Mouse (Mus musculus) frontal cortex, postnatal 36 days (tissue): ENCODE measurements at regions not wholly inside any gene's neighbourhood (a gene's known extent, or its start where the extent isn't known, plus 50 kb on each side); places are given as distances from the start of the nearest gene placed in this dataset.

Source experiments
- DNase-seq, 2 experiments: peaks; one replicate each; pipeline ENCODE4 v3.0.0; 2022; ENCODE audit warnings: low spot score in 2 of 2

- no peak for DNase-seq
Observed at GRCm38 (mm10) chr10:101269371-101269770, 411.9 kb upstream of the Mgat4c start.

DNA sequence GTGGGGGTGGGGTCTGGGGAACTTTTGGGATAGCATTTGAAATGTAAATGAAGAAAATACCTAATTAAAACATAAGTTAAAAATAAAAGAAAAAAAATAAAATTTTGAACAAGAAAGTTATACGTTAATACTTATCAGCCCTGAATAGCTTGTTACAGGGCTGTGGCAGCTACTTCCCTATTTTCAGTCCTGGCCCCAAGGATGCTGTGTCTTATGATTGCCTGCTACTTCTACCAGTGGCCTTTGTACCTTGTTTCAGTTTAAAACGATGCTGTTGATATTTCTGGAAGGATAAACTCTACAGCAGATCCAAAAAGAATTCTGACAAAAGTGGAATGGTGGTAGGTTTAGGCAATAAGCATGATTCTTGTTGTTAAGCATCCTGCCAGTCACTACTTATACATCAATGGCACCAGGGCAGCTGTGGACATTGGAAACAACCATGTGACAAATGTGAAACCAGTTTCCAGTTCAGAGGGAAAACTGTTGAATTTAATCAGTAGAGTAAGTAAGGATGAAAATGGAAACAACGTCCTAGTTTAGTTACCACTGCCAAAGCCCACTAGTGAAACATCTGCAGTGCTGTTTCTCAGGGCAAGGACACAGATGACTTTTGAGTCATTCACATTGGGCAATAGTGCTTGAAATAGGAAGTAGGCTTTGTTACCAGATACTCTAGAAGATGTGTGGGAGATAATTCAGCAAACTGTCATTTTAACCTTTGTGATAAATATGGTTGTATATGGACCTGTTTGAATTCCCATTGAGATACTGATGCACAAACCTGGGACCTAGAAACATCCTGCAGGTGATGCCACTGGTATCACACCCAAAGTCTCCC is 409.6 kb upstream of the Mgat4c start:
- no peak for DNase-seq

- no peak for DNase-seq
Observed at GRCm38 (mm10) chr10:101288082-101288481, 393.2 kb upstream of the Mgat4c start.

DNA sequence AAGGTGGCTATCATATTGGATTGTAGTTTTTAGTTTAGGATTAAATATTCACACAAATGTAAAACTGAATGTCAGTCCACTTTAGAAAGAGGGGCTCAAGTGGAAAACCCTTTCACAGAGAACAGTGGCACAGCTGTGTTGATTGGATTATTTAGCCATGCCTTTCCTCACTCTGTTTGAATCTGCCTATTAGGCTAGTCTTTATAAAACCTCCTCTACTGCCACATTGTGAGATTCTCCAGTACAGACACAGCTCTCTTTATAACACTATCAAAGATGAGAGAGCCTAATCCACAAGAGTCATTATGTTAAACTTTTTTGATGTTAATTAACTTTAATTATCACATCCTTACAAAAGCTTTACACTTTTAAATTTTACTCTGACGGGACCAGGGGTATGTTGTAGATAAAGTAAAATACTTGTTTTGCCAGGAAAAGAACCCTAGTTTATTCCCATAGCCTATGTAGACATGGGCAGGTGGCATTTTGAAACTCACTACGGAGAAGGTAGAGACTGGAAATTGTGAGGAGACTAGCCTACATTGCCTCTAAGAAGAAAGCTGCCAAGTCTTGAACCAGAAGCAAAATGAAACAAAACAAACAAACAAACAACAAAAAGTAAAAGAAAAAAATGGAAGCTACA is 379.0 kb upstream of the Mgat4c start:
- DNase-seq, result no peak

- DNase-seq, result no peak
Observed at GRCm38 (mm10) chr10:101304075-101304474, 377.2 kb upstream of the Mgat4c start.

DNA sequence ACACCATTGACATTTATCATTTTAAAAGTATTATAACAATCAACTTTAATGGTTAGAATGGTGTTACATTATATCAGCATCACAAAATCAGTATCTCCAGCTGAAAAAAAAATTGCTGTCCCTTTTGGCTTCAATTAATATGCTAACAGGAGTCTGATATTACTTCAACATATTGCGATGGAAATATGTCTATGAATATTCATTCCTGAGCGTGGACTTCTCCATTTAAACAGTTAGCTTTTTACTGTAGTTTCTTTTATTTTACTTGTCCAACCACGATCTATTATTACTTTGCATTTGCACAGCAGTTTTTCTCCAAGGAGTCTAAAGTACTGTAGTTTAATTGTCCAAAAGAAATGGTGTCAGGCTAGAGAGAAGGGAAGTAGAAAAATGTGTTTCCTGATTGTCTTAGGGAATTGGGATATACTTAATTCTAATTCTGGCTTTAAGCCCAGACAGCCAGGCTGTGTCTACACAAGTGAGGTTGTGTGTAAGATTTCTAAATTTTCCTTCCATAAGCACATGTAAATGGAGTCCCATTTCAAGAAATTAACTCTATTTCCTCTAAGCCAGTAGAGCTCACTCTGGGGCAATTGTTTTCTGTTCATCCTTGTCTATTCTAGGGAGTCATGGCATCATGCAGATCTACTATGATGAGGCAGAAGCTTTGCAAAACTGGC is 364.5 kb upstream of the Mgat4c start:
- peak in 1 of 2 experiments; percentile 6 for DNase-seq

DNA sequence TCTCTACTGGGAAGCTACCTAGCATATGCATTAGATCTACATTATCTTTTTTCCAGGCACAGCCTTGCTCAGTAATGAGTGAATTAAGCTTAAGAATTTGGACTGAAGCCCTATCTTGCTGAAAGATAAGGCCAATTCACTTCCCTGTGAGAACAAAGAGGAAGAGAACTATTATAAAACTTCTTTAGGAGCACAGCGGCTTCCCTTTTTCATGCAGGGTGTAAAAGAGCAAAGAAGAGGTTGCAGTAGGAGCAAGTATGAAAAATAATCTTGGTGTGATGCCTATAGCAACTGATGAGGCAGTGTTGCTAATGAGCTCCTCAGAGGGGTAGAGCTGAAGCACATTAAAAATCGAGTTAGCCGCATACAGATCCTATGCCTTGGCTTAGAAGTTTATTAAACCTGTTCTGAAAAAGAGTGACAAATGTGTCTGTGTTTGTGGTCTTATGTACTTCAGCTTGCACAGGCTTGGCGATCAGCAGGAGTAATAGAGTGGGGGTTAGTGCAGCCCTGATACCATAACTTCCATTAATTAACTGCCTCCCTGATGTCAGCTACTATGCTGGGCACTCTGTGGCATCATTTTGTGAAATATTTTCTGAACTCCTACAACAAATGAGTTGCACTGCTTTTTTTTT is 360.1 kb upstream of the Mgat4c start:
- no peak for DNase-seq

- no peak for DNase-seq
Observed at GRCm38 (mm10) chr10:101324537-101324936, 356.8 kb upstream of the Mgat4c start.

- DNase-seq, result no peak
Observed at GRCm38 (mm10) chr10:101328545-101328944, 352.7 kb upstream of the Mgat4c start.

GRCm38 (mm10) chr10:101330109-101330508 is 351.2 kb upstream of the Mgat4c start:
- DNase-seq, result no peak

DNA sequence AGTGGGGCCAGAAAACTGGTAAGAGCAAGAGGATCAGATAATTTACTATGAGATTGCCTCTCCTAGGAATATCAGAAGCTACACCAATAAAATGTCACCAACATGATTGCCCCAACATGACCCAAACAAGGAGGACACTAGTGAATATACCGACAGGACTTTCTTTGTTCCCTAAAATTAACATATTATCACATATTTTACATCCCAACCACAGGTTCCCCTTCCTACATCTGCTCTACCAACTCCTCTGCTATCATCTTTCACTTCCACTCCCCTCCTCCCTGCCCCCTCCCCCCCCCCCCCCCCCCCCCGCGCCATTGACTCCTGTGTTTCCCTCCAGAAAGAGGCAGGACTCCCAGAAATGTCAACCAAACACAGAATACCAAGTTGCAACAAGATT is 346.2 kb upstream of the Mgat4c start:
- no peak for DNase-seq

DNA sequence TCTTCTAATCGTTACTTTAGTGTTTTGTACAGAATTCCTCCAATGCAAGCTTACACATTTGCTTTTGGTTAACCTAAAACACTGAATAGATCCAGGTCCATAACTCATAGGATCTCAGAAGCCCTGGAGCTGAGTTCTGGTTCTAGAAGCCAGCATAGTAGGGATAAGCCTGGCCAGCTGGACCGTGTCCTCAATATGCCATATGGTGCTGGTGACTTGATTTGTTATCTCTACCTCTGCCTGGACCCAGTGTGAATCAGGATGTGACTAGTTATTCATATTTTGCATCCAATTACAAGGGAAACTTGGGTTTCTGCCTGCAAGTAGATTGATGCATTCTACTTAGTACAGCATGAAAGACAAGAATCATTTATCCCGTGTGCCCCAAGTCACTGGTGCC is 341.7 kb upstream of the Mgat4c start:
- DNase-seq, result no peak

DNA sequence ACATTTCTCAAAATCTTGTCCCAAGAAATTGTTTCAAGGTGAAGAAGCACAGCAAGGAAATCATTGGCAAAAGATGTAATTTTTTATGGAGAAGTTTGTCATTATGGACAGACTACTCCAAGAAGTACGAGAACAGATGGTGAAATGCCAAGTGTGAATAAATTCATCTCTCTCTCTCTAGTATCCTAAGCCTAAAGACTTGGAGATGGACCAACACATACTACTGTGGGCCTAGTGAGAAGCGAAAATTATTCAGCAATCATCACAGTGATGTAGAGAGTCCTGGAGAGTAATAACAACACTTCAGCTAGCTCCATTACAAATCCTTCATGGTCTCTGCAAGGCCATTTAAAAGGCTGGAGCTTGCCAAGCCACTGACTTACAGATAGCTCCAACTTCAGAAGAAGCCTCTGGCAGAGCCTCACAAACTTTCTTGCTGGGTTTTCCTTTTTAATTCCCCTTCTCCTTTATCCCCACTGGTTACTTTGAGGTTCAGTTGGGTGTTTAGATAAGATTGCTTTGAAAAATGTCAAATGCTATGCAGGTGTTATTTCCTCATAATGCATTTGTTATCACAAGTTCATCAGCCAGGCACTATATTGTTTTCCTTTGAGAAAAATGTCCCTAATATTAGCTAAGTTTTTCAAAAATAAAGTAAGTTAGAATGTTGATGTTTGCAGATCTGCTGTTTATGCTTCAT is 330.9 kb upstream of the Mgat4c start:
- peak in 1 of 2 experiments; percentile 28 for DNase-seq

DNA sequence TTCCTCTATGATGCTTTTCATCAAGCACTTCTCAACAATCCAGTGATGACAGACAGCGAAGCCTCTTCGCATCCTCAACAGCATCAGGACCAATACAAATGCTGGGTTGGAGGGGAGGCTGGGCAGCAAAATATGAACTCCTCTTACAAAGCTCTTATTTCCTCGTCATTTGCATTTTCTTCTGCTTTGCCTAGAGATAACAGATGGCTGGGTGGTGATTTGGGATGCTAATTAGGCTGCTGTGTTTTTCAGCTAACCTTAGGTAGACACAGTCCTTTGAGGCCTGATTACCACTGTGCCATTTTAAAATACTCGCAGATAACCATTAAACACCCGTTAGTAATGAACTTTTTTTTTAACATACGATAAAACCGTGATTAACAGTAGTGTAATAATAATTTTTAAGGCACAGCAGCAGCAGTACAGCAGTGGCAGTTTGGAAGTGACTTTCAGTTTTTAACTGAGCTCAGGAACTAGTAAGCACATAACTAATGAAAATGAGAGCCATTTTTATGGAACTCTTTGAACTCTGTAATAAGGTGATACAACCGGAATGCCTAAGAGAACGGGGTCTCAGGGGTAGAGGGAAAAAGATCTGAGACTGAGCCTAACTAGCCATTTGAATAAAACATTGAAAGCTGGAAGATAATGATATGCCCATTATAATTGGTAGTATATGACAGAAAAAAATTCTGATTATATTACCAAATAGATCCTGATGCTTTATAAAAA is 307.3 kb upstream of the Mgat4c start:
- DNase-seq, result peak in 1 of 2 experiments; percentile 5

DNA sequence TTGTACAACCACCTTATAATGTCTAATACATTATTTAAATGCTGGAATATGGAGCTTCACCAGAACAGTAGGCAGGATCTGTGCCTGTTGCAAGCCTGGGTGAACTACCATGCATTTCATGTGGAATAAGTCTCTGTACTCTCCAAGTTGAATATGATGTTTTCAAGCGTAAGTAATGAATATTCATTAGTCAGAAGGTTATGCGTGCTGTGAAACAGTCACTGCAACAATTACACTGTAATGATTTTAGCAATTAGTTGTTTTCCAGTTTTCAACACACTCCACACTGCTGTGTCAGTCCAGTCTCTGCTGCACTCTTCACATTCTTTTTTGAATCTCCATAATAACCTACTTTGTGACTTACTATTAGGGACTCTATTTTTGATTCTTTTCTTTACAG is 287.9 kb upstream of the Mgat4c start:
- no peak for DNase-seq

GRCm38 (mm10) chr10:101399206-101399605 is 282.1 kb upstream of the Mgat4c start:
- DNase-seq, result no peak

DNA sequence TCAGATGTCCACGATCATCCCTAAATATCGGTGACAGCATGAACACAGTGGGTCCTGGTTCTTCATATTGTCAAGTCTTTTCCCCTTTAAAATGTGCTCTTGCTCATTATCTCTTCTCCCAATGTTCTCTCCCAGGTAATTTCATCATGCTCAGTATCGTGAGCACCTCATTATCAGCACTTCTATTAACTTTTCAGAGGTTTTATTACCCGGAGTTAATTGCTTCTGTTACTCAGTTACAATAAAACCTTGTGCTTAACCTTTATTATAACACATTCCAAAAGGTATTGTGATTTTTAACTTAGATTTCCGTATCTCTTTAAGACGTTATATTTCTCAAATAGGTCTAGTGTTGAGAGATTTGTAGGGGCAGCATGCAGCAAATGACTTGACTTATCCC is 266.0 kb upstream of the Mgat4c start:
- DNase-seq, result no peak

- no peak for DNase-seq
Observed at GRCm38 (mm10) chr10:101422562-101422961, 258.7 kb upstream of the Mgat4c start.
